ENCODE assay signal across 9 mouse cellular contexts in the genomic region with DNA sequence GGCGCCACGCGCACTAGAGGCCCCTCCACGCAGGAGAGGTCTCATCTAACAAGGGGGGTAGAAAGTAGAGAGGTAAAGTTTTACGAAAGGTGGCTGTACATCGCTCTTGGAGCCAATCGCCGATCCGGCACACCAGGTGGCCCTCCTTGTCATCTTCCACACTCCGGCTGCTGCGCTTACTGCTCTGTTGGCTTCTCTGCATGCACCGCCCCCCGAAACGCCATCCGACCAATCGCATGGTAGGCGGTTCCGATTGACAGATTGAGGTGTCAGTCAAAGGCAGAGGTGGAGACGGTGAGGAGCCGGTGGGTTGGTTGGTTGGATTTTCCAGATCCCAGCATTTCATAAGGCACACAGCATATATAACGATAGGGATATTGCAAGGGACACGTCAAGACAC. TPM values are rescaled to one million over a fixed set of nuclear protein-coding genes. Genes with fewer than 3 reads are reported as not detected.
DNase-seq lines count a peak whose midpoint lies in the region.
"Had no signal": no experiment of that assay in that cellular context is flagged by ENCODE, and none has a peak within 500 bp of the region (broad histone marks: within the 10 kb centered on the region; RNA-seq: fewer than 3 reads in every experiment).

No protein-coding gene starts in this region.

- peak; percentile 62 to 66 for DNase-seq in frontal cortex, adult 2 months (ENCODE audit: extremely low spot score in 1 of 2, low spot score in 1 of 2)
- no peak for DNase-seq in frontal cortex, postnatal 36 days (ENCODE audit: low spot score in 2 of 2)
- DNase-seq in right cerebral cortex, postnatal 14 days: peak; percentile 49
- no peak for DNase-seq in right cerebral cortex, postnatal 25 days
- DNase-seq in layer of hippocampus, adult 8-10 months (ENCODE audit: low spot score in 2 of 2): peak; percentile 75 to 77
- peak; percentile 49 for DNase-seq in yolk sac, embryonic 10.5 days (ENCODE audit: low spot score)
- no peak for DNase-seq in urinary bladder, postnatal 14 days (ENCODE audit: low spot score)
- DNase-seq in T-cell, adult 2 months (ENCODE audit: low spot score): no peak
- DNase-seq: retina, postnatal 1 day had no signal

RNA-seq across cellular contexts. Expression of gene Clk3, which starts 7.1 kb away (rescaled TPM):
- polyA plus RNA-seq in frontal cortex, adult 2 months (2012; rRNA removed): 156 and 191 TPM in 2 replicates
- 100 to 1,000 TPM in 1 of 4 experiments, 10 to 100 TPM in 3; 72.0 to 102 (median 84.5) TPM for total RNA-seq in layer of hippocampus, adult 8-10 months (2022)

RNA-seq across cellular contexts. Expression of gene Edc3, which starts 50.2 kb away (rescaled TPM):
- 12.3 and 13.3 TPM in 2 replicates for polyA plus RNA-seq in frontal cortex, adult 2 months (2012; rRNA removed)
- total RNA-seq in layer of hippocampus, adult 8-10 months (2022): 10 to 100 TPM; 14.0 to 23.7 (median 14.6) TPM

Comparison
In these comparisons a context has a peak if more than half of its experiments do, and no peak if none do; other contexts are left out.
1. DNase-seq: peak in frontal cortex, adult 2 months (2 of 2), right cerebral cortex, postnatal 14 days (single experiment), layer of hippocampus, adult 8-10 months (2 of 2) and yolk sac, embryonic 10.5 days (single experiment); none in frontal cortex, postnatal 36 days (0 of 2), right cerebral cortex, postnatal 25 days (single experiment), urinary bladder, postnatal 14 days (single experiment) and T-cell, adult 2 months (single experiment).